Mouse (Mus musculus) adrenal gland, adult (tissue): ENCODE data around the gene Rint1.
A peak's percentile ranks its signal among the peaks of the same experiment; 100 is the strongest.
"Not testable (repeated sequence)": the region's sequence is repeated elsewhere in the genome, so short reads cannot be mapped to it uniquely, and the experiment has no call there.

Experiments used
- DNase-seq, 2 experiments: peaks; one replicate each; pipeline ENCODE4 v3.0.0; 2022 to 2023; ENCODE audit warnings: low spot score in 1 of 2; ENCODE audit not compliant: inconsistent age in 2 of 2

The Rint1 gene

DNA sequence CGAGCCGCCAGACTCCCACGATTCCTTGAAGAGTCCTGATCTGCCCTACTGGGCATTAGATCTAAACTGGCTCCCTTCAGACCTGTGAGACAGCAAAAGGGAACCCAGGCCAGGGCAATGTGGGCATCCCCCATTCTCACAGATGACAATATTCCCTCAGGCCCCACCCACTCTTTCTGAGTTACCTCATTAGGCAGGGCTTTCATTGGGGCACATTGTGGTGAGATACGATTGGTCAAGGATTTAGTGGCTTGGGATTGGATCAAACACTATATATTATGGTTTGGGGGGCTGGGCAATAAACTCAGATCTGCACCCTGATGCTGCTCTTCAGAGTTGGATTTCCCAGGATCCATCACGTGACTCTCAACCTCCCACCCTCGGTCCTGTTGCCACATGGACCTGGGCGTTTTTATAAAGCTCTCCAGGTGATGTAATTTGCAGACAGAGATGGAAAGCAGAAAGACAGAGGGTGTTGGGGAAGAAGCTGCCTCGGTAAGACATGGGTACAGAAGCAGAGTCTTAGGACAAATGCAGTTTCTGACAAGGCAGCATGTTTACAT lies 36.7 kb downstream of the Rint1 start:
- no peak for DNase-seq

DNA sequence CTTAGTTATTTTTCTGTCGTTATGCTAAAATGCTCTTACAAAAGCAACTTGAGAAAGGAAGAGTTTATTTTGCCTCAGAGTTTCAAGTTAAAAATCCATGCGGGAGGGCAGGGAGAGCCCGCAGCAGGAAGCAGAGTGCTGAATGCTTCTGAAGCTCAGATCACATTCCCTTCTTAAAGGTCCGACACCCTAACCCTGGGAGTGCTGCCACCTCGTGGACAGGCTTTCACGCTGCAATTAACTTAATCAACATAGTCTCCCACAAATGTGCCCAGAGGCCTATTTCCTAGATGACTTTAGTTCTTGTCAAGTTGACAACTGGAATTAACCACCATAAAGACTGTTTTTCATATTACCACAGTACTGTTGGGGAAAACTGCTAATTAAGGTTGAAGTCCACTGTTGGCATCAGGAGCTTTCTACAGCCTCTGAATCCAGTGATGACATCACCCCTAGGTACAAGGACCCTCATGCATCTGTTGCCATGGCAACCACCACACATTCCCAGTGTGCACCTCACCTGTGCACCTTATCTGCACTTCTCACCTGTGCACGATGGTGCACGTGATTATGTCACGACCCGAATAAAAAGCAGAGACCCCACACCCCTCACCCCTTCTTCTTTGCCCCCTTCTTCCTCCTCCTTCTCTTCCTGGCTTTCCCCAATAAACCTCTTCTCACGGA lies 39.0 kb downstream of the Rint1 start:
- DNase-seq: peak; percentile 51 to 77

- peak; percentile 42 to 63 for DNase-seq
These were observed 43.6 kb downstream of the Rint1 start for GRCm38 (mm10) chr5:23830897-23831752.

- not testable (repeated sequence) for DNase-seq
These were observed 48.2 kb downstream of the Rint1 start for GRCm38 (mm10) chr5:23835691-23836090.

- peak in 1 of 2 experiments; percentile 18 for DNase-seq
These were observed 50.6 kb downstream of the Rint1 start for GRCm38 (mm10) chr5:23838158-23838557.

DNA sequence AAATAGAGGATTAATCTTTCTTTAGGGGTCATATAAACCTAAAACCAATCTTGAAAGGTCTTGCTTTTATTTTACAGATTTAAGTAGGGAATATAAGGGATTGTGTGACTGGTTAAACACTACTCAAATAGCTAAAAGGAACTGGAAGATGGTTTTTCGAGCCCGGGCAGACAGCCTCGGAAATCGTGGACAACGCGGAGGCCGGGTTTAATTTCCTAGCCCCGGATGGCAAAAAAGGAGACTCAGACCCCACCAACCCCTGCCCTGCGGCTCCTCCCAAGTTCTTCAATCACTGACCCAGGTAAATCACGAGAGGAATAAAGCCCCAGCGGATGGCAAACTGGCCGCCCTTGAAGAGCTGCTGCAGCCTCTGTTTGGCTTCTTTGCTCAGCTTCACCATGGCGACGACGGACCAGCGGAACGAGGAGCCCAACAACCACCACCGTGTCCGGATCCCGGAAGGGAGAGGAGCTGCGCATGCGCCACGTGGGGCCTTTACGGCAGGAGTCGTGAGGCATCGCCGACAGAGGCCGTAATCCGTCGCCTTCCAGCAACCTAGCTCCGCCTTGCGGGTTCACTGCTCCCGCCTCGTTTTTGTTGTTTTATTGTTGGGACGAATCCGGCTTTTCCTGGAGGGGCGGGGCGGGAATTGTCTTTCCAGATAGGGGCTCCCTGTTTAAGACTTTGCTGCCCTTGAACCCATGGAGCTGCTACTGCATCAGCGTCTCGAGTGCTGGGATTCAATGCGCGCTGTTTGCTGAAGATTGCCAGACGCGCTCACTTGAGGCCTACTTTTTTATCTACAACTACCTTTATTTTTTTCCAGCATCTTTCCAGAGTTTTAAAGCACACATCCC lies 56.4 kb downstream of the Rint1 start, which contains the start of gene Tomm7:
Gene Tomm7, minus strand, starts transcription at position 488 of the 857 bp plus-strand sequence.
- DNase-seq: peak; percentile 98 to 99

DNA sequence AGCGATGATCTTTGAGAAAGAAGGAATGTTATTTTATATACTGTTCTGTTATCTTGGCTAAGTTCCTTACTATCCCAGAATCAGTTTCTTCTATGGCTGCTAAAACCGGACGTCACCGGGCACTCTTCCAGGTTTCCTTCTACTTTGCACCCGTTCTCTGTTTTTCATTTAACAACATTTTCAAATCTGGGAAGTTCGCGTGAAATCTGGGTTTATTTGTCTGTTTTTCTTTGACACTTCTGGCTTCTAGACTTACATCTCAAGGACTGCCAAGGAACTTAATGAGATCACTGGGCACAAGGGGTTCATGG lies 57.0 kb downstream of the Rint1 start:
- peak in 1 of 2 experiments; percentile 39 for DNase-seq

- no peak for DNase-seq
These were observed 57.6 kb downstream of the Rint1 start for GRCm38 (mm10) chr5:23845141-23845540.

DNA sequence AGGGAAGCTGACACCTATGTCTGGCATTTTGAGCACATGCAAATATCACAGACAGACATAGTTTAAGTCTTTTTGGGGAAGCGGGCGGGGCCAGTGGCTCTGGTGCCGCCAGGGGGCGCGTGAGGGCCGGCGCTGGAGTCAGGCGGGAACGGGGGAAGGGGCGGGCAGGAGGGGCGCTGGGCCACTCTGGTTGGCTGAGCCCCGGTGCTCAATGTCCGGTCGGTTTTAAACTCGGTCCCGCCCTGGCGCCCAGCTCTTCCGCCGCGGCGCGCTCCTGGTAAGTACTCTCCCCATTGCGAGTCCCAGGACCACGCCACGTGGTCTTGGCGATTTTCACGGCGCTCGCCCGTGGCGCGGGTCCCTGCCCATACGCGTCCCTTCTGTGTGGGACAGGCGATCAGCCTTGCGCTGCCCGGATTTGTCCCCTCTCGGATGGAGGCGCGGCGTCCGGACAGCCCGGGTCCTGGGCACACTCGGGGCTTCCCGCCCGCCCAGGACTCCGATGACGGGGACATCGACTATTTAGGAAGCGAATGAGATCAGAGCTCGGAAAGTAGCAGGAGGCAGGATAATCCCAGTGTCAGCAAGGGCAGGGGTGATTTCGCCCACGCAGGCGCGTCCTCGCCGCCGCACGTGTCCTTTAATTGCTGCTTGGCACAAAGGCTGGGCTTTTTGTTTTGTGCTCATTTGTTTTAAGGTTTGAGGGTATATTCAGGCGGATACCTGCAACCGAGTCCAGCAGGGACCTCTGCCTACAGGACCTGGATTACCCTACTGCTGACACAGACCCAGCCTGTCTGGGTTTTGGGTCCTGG lies 63.0 kb downstream of the Rint1 start:
- peak; percentile 91 to 97 for DNase-seq

DNA sequence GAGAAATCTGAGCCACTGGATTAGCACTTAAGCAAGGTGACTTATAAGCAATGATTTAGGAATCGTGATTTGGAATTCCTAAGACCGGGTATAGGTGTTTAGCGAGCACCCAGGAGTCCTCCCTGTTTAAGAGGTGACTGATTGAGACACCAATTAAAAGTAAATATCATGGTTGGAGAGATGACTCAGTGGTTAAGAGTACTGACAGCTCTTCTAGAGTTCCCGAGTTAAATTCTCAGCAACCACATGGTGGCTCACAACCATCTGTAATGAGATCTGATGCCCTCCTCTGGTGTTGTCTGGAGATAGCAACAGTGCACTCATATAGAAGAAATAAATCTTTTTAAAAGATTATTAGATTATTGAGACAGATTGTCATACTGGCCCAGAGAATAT lies 63.6 kb downstream of the Rint1 start:
- DNase-seq: not testable (repeated sequence)

GRCm38 (mm10) chr5:23852916-23853315 lies 65.4 kb downstream of the Rint1 start:
- not testable (repeated sequence) for DNase-seq

DNA sequence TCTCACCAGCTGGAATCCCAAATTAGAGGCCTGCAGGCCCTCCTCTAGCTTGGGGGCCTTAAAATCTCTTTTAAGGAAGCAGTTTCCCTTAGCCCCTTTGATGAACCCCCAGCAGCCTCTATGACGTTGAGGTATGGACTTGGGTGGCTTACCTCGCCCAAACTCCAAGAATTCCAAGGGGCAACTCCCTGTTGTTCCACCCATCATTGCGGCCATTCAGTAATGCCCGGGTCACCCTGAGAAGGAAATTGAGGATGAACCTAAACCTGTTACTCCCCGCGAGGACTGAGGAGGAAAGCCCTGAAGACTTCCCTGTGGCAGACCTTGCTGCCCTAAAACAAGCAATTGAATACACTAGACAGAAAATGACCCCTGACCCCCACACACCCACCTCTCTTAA lies 68.0 kb downstream of the Rint1 start:
- DNase-seq: no peak

- no peak for DNase-seq
These were observed 68.7 kb downstream of the Rint1 start for GRCm38 (mm10) chr5:23856164-23856563.

GRCm38 (mm10) chr5:23857189-23857588 lies 69.7 kb downstream of the Rint1 start:
- DNase-seq: peak in 1 of 2 experiments; percentile 18

- DNase-seq: no peak
These were observed 70.5 kb downstream of the Rint1 start for GRCm38 (mm10) chr5:23858001-23858400.

GRCm38 (mm10) chr5:23858643-23859042 lies 71.1 kb downstream of the Rint1 start:
- DNase-seq: no peak

DNA sequence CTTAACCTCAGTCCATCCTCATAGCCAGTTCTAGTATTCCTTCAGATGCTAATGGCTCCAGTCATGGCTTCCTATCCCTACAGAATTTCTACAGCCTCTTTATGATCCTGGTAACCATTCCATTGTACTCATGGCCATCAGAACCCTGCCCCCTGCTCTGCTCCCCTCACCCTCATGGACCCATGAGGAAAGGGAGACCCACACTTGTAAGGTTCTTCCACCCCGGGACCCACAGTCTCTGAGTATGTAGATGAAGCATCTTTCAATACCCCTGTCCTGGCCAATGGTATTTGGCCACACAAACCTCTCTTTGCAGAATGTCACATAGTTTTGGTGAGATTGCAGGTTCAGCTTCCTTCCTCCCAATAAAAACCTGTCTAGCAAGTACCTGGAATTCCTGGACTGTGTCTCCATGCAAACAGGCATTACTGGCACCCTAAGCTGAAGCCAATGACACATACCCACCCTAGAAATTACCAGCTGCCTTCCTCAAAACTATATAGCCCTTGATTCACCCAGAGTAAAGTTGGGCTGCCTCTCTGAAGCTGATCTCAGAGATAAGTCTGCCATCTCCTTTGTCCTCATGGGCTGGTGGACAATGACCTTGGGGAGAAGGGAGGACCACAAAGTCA lies 71.7 kb downstream of the Rint1 start:
- no peak for DNase-seq

GRCm38 (mm10) chr5:23859896-23860295 lies 72.4 kb downstream of the Rint1 start:
- DNase-seq: no peak

DNA sequence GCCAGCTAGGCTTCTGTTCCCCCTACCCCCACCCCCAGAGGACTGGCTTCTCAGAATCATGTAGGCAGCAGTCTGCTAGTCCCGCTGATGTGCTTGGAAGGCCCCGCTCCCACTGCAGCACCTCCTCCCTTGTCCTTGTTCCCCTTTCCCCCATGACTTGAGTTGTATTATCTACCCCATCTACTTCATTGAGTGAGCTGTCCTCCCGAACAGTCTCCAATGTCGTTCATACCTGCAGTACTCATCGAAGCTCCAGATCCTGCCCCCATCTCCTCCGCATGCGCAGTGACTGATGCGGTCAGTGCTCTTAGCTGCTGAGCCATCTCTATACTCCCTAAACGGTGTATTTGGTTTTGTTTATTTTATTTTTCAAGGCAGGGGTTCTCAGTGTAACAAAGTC lies 74.2 kb downstream of the Rint1 start:
- DNase-seq: peak in 1 of 2 experiments; percentile 14

DNA sequence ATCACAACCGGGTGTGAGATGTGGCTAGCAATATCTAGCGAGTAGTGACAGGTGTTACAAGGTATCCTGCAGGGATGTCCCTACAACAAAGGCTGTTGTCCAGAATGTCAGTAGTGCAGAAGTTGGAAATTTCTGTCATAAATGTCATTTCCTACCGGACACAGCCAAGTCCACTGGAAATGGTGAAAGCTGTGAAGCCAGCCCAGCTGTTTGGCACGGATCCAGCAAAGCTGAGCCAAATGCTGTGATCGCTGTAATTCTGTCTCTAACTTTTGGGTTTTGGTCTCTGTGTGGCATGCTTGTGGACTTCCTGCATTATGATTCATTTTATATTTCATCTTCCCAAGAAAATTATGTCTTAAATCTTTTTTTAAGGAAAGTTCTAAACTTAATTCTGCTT lies 74.8 kb downstream of the Rint1 start:
- DNase-seq: peak in 1 of 2 experiments; percentile 72
